Mouse (Mus musculus) cerebellum, adult (tissue): ENCODE data around the gene Snap47.

ENCODE experiments used
- ATAC-seq: cut with Nextera tagmentation; 2 replicates; pipeline ENCODE4 v1.9.2; 2017; ENCODE audit warnings: mild to moderate bottlenecking, moderate library complexity, mixed read lengths; ENCODE audit not compliant: insufficient number of reproducible peaks, low FRiP score, low TSS enrichment

The Snap47 gene

GRCm38 (mm10) chr11:59451086-59451485 is at the start of gene Snap47:
Snap47 (minus strand) TSS chr11:59451186.
- no peak for ATAC-seq

- no peak for ATAC-seq
These were observed 46.8 kb upstream of the Snap47 start for GRCm38 (mm10) chr11:59497747-59498146.

GRCm38 (mm10) chr11:59496672-59497310 is 45.8 kb upstream of the Snap47 start:
- no peak for ATAC-seq

GRCm38 (mm10) chr11:59486222-59486621 is 35.2 kb upstream of the Snap47 start:
- no peak for ATAC-seq

GRCm38 (mm10) chr11:59485641-59486040 is 34.7 kb upstream of the Snap47 start:
- no peak for ATAC-seq

GRCm38 (mm10) chr11:59483212-59483611 is 32.2 kb upstream of the Snap47 start:
- ATAC-seq, result no peak

GRCm38 (mm10) chr11:59477240-59477639 is 26.3 kb upstream of the Snap47 start:
- no peak for ATAC-seq

- ATAC-seq, result peak; percentile 84
These were observed 21.3 kb upstream of the Snap47 start, which contains the start of gene Zfp867 for GRCm38 (mm10) chr11:59472326-59472677. Zfp867 (minus strand) TSS chr11:59472474.

GRCm38 (mm10) chr11:59471413-59472325 is 20.7 kb upstream of the Snap47 start:
- ATAC-seq, result no peak

- no peak for ATAC-seq
These were observed 9.5 kb upstream of the Snap47 start for GRCm38 (mm10) chr11:59460459-59460858.

- ATAC-seq, result no peak
These were observed 8.0 kb upstream of the Snap47 start for GRCm38 (mm10) chr11:59458973-59459372.

GRCm38 (mm10) chr11:59456891-59457290 is 5.9 kb upstream of the Snap47 start:
- ATAC-seq, result no peak

GRCm38 (mm10) chr11:59456346-59456745 is 5.4 kb upstream of the Snap47 start:
- no peak for ATAC-seq

GRCm38 (mm10) chr11:59450230-59450771 is 685 bp downstream of the Snap47 start:
- ATAC-seq, result peak; percentile 59; the same call in 1 of the 2 replicates

GRCm38 (mm10) chr11:59449741-59450229 is 1.2 kb downstream of the Snap47 start, which contains the start of gene Jmjd4:
Jmjd4 (plus strand) TSS chr11:59450045.
- peak; percentile 88 for ATAC-seq

GRCm38 (mm10) chr11:59443102-59443501 is 7.9 kb downstream of the Snap47 start:
- no peak for ATAC-seq

GRCm38 (mm10) chr11:59437954-59438353 is 13.0 kb downstream of the Snap47 start:
- no peak for ATAC-seq

GRCm38 (mm10) chr11:59432261-59432660 is 18.7 kb downstream of the Snap47 start:
- no peak for ATAC-seq

GRCm38 (mm10) chr11:59429959-59430358 is 21.0 kb downstream of the Snap47 start:
- ATAC-seq, result no peak

- ATAC-seq, result no peak
These were observed 22.8 kb downstream of the Snap47 start for GRCm38 (mm10) chr11:59428057-59428660.
